Mouse (Mus musculus) left cerebral cortex, postnatal 36 days (tissue): ENCODE measurements around the gene Clca1. TPM values are rescaled to one million over a fixed set of nuclear protein-coding genes. Genes with fewer than 3 reads are reported as not detected.
"Not testable (repeated sequence)": the region's sequence is repeated elsewhere in the genome, so short reads cannot be mapped to it uniquely, and the experiment has no call there.

ENCODE experiments used
- DNase-seq, 2 experiments: peaks; one replicate each; pipeline ENCODE4 v3.0.0; 2021 to 2022; ENCODE audit warnings: low spot score in 2 of 2, mixed read lengths in 1 of 2
- intact Hi-C: fragments of 180-260 bp; cut with DNase I; formaldehyde crosslinking; loops from one replicate; pipeline ENCODE4 v1.15.1; 2025
- total RNA-seq, 2 experiments: library from RNA; stranded (reverse); gene quantifications; 2 replicates each; pipeline ENCODE4 v1.2.3; 2021

Clca1 gene
- total RNA-seq: not detected

GRCm38 (mm10) chr3:145032676-145033075 lies at the start of gene Clca1:
Gene Clca1, minus strand, starts transcription at chr3:145032776.
- DNase-seq: no peak
- intact Hi-C loops: no loop called here

- no peak for DNase-seq
- intact Hi-C loops: no loop called here
Measured at GRCm38 (mm10) chr3:145080904-145081303, 48.3 kb upstream of the Clca1 start.

DNA sequence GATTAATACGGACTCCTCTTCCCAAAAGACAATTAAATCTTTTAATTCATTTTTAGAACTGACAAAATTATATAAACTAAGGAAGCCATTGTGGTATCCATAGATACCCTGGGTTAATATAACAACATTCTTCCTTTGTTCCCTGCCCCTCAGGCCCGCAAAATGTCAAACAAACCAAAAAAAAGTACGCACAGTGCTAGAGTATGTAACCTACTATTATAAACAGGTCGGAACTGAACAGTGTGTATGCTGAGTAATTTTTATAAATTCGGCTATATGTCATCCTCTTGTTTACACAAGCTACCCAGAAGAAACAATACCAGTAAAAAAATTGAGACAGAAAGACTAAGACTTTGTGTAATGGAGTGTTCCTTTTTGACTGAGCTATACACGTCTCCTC lies 45.8 kb upstream of the Clca1 start:
- DNase-seq: no peak
- intact Hi-C loops: no loop called here

- DNase-seq: no peak
- intact Hi-C loops: no loop called here
Measured at GRCm38 (mm10) chr3:145072339-145072738, 39.8 kb upstream of the Clca1 start.

DNA sequence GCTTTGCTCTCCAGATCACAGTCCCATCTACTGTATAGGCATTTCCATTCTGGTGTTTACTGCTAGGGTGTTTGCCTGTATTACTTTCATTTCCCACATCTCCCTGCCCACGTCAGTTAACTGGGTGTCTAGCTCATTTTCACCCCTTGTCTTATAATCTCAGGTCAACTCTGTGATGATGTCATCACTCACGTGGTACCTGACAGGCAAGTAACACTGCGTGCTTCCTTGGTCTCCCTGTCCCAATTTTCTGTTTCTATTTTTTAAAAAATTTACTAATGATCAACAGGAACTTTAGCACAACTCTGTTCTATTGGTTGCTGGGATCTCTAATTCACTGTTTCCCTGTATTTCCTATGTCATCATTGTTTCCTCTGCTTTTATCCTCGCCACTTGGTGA lies 36.4 kb upstream of the Clca1 start:
- intact Hi-C loops: no loop called here
- no peak for DNase-seq

GRCm38 (mm10) chr3:145055138-145055537 lies 22.6 kb upstream of the Clca1 start:
- intact Hi-C loops, DNase-seq: not testable (repeated sequence)

- no peak for DNase-seq
- intact Hi-C loops: no loop called here
Measured at GRCm38 (mm10) chr3:145049820-145050219, 17.2 kb upstream of the Clca1 start.

GRCm38 (mm10) chr3:145038813-145039212 lies 6.2 kb upstream of the Clca1 start:
- intact Hi-C loops: no loop called here
- no peak for DNase-seq

GRCm38 (mm10) chr3:145028036-145028435 lies 4.5 kb downstream of the Clca1 start:
- intact Hi-C loops: loop anchor here (10.0 kb wide), 2 partner anchors 203 to 293 kb away; no protein-coding TSS in a partner anchor
- DNase-seq: no peak

DNA sequence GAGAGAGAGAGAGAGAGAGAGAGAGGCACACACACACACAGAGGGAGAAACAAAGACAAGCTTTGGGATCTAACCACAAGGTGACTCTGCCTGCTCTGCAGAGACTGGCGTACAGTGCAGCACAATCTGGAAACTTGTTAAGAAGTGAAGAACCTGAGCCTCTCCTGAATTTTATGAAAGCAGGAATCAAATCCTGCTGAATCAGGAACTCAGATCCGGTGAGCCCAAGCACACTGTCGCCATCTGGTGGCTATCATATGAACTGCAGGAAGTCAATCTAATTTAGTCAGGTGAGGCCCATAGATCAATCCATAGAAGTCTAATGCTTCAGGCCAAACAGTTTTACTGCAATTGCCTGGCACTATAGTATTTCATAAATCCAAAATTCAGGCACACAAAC lies 5.8 kb downstream of the Clca1 start:
- peak; percentile 23 to 53 for DNase-seq

GRCm38 (mm10) chr3:145017807-145018206 lies 14.8 kb downstream of the Clca1 start:
- no peak for DNase-seq

More for the DNA sequence above, 5.8 kb downstream of the Clca1 start:
- intact Hi-C loops: loop anchor here (10.0 kb wide), 2 partner anchors 202 to 292 kb away; no protein-coding TSS in a partner anchor

DNA sequence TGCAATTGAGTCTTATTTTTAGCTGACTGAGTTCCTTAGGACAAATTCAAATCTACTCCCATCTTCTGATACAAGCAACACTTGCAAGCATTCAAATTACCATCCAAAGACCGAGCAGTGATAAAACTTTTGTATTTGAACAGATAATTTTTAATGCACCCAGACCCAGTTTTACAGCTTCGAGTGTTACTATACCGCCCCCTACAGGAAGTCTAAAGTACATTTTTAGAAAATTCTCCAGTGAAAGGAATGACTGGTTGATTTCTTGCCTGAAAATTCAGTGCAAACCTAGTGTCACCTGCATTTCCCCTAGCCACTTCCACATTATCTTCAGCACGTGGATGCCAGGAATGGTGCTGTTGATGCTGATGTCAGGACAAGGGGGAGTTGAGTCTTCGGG lies 28.2 kb downstream of the Clca1 start:
- DNase-seq: no peak
- intact Hi-C loops: no loop called here

More at GRCm38 (mm10) chr3:145017807-145018206, 14.8 kb downstream of the Clca1 start:
- intact Hi-C loops: no loop called here

- intact Hi-C loops: no loop called here
- no peak for DNase-seq
Measured at GRCm38 (mm10) chr3:145000912-145001311, 31.7 kb downstream of the Clca1 start.

GRCm38 (mm10) chr3:144993055-144993454 lies 39.5 kb downstream of the Clca1 start:
- intact Hi-C loops: no loop called here
- no peak for DNase-seq

DNA sequence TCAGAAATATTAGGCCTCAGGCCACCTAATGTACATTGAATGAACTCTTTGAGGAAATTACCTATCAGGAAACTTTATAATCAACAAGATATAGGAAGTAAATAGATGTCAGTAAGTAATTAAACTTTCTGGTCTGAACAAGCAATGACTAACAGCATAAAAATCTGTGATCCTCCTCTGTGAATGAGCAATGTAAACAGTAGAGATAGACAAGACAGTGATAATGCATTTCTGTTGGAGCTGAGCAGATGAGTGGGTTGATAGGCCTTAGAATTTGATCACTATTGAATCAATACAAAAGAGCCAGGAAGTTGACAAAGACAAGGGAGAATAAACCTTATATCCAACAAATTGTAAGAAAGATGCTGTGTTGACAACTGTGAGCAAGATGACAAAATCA lies 40.0 kb downstream of the Clca1 start:
- DNase-seq: no peak
- intact Hi-C loops: no loop called here

DNA sequence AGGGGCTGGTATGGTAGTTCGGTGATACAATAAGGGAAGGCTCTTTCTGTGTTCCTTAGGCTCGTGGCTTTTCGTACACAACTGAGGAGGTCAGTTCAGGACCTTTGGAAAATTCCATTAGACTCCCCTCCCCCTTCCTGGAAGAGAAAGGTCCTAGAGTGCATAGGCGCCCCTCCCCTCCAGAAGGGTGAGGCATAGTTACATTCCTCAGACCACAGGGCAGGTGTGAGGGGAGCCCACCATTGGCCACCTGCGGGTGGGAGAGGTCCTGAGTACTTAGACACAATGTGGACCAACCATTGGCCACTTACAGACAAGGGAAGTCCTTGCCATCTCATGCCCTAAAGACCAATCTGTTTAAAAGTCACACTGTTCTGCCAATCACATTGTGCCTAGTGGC lies 46.7 kb downstream of the Clca1 start:
- intact Hi-C loops: no loop called here
- DNase-seq: no peak

DNA sequence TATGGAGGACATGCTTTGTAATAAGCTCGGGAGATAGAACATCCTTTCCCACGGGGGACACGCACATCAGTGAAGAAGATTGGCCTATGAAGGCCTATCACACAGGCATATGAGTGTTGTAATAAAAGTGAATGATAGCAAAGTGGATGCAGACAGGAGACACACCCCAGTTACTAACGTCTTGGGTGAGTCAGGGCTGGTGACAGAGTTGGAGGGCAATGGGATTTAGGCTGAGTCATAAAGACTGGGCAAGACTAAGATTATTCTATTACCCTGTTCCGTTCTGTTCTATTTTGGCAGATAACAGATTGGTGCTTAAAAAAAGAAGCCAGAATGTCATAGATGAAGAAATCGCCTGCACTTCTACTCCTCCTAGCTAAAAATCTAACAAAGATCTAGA lies 52.0 kb downstream of the Clca1 start:
- peak in 1 of 2 experiments; percentile 4 for DNase-seq
- intact Hi-C loops: no loop called here

DNA sequence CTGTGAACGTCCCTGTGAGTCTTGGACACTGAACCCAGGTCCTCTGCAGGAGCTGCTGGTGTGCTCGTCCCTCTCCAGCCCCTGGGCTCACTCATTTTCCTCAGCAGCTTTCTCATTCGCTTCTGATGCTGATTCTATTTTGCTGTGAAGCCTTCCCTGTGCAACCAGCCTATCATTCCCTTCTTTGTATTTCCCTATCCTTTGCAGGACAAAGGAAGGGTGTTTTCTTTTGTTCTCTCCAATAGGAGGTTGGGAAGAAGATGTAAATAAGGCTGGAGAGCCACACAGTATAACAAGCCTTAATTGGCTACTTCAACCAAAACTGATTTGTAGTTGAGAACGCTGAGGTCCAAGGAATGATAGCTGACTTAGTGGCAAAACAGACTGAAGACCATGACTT lies 54.9 kb downstream of the Clca1 start:
- no peak for DNase-seq
- intact Hi-C loops: no loop called here

DNA sequence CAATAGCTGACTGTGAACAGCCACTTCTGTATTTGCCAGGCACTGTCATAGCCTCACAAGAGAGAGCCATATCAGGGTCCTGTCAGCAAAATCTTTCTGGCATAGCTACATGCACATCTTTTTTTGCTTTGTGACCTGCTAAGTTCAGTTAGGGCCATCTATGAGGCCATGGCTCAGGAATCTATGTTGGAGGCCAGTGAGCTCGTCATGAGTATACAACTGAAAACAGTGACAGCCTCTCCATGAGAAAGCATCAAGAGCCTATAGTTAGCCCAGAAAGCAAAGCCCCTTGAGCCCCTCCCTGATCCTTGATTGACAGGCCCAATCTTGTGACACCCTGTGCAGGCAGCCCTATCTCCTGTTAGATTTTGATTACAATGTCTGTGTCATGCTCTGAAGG lies 56.5 kb downstream of the Clca1 start:
- intact Hi-C loops: no loop called here

DNA sequence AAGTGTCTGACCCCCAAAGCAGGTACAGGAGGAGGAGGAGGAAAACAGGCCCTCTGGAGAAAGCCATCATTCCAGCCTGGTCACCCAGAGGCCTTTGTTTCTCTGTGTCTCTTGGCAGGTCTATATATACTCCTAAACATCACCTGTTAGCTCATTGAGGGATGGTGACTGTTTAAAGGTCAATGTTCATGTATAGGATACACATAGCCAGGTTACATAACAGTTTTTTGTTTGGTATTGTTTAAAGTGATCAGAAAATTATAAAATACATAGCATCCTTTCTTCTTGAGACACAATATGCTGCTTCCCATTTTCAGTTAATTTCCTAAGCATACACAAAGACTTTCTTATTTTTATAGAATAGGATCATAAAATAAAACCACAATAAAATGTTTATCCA lies 57.6 kb downstream of the Clca1 start, which contains the start of gene Clca4a:
Clca4a (minus strand) TSS at position 101 of the 400 bp plus-strand sequence.
- no peak for DNase-seq
- intact Hi-C loops: no loop called here

More for the DNA sequence above, 56.5 kb downstream of the Clca1 start:
- no peak for DNase-seq

DNA sequence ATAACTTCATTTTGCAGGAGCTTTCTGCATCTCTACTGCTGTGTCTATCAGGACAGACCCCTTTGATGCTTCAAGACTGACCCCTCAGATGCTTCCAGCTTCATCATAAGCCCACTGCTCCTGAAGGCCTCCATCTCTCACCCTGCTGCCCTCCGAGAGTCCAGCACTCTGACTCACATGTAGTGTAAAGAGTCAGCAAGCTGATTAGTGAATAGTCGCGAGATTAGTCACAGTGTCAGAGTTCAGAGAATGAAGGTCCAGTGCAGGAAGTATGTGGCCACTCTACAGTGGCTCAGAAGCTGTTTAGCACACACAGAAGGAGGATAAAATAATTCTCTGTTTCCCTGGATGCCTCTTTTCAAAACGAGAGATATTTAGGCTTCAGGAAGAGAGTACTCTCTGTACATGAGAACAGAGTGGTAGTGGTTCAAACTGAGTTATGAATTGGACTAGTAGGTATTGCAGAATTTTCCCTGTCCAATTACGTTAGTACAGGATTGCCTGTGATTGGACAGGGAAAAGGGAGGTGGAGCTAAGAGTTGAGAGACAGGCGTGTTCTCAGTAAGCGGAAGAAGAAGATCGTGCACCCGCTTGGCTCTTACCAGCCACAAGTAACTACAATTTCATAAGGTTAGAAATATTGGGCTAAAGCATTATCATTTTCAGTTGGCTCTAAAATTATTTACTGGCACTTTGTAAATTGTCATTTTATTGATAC lies 60.9 kb downstream of the Clca1 start:
- DNase-seq: no peak
- intact Hi-C loops: no loop called here

GRCm38 (mm10) chr3:144969755-144970154 lies 62.8 kb downstream of the Clca1 start:
- DNase-seq: no peak
- intact Hi-C loops: no loop called here
